Mouse (Mus musculus): Measurements from ENCODE around the gene Gm13271. TPM values are rescaled to one million over a fixed set of nuclear protein-coding genes. Genes with fewer than 3 reads are reported as not detected.
"Not testable (repeated sequence)": the region's sequence is repeated elsewhere in the genome, so short reads cannot be mapped to it uniquely, and the experiment has no call there.

Gene Gm13271
- not detected in 2 replicates for polyA plus RNA-seq (2011; ENCODE audit: insufficient read depth, insufficient read length, low read depth, missing spikeins)

GRCm38 (mm10) chr4:88754818-88755340 is at the start of gene Gm13271:
Gene Gm13271, plus strand, starts transcription at chr4:88754868.
- not testable (repeated sequence) for H3K4me1 ChIP-seq (ENCODE audit: control insufficient read depth, insufficient read depth, low read length)

GRCm38 (mm10) chr4:88705924-88706323 is 48.7 kb upstream of the Gm13271 start:
- peaks cover 3% of the 10 kb centered on the region for H3K4me1 ChIP-seq (ENCODE audit: control insufficient read depth, insufficient read depth, low read length)
- no peak overlapping the region for H3K4me3 ChIP-seq (ENCODE audit: low read depth, low read length)
- H3K36me3 ChIP-seq (ENCODE audit: control insufficient read depth, insufficient read depth, low read length, poor library complexity, severe bottlenecking): no peaks in the 10 kb centered on the region
- TF ChIP-seq POLR2A (IDR thresholded peaks at IDR 0.05; ENCODE audit: insufficient read depth, low read length): no peak
- TF ChIP-seq EP300 (IDR thresholded peaks at IDR 0.05; ENCODE audit: insufficient read depth, low read depth, low read length): no peak
- TF ChIP-seq CTCF (IDR thresholded peaks at IDR 0.05; ENCODE audit: low read depth, low read length): no peak
- no peaks in the 10 kb centered on the region for H3K27me3 ChIP-seq (ENCODE audit: control insufficient read depth, insufficient read depth, low read length, poor library complexity, severe bottlenecking)
- no peak overlapping the region for H3K27ac ChIP-seq (ENCODE audit: insufficient read depth, low read length)
- H3K9me3 ChIP-seq (replicated peaks; ENCODE audit: control insufficient read depth, insufficient read depth, low read length, poor library complexity, severe bottlenecking): no peaks in the 10 kb centered on the region
- no peak overlapping the region for H3K9ac ChIP-seq (ENCODE audit: low read depth, poor library complexity, severe bottlenecking)

More at GRCm38 (mm10) chr4:88754818-88755340, at the start of gene Gm13271:
- H3K4me3 ChIP-seq (ENCODE audit: low read depth, low read length); H3K27me3 ChIP-seq (ENCODE audit: control insufficient read depth, insufficient read depth, low read length, poor library complexity, severe bottlenecking); H3K9me3 ChIP-seq (replicated peaks; ENCODE audit: control insufficient read depth, insufficient read depth, low read length, poor library complexity, severe bottlenecking); H3K27ac ChIP-seq (ENCODE audit: insufficient read depth, low read length); H3K36me3 ChIP-seq (ENCODE audit: control insufficient read depth, insufficient read depth, low read length, poor library complexity, severe bottlenecking); H3K9ac ChIP-seq (ENCODE audit: low read depth, poor library complexity, severe bottlenecking): not testable (repeated sequence)

- no peak overlapping the region for H3K27ac ChIP-seq (ENCODE audit: insufficient read depth, low read length)
- H3K4me1 ChIP-seq (ENCODE audit: control insufficient read depth, insufficient read depth, low read length): peaks cover 2% of the 10 kb centered on the region
- no peak overlapping the region for H3K9ac ChIP-seq (ENCODE audit: low read depth, poor library complexity, severe bottlenecking)
- H3K4me3 ChIP-seq (ENCODE audit: low read depth, low read length): no peak overlapping the region
- TF ChIP-seq CTCF (IDR thresholded peaks at IDR 0.05; ENCODE audit: low read depth, low read length) (no peak), POLR2A (IDR thresholded peaks at IDR 0.05; ENCODE audit: insufficient read depth, low read length) (no peak), EP300 (IDR thresholded peaks at IDR 0.05; ENCODE audit: insufficient read depth, low read depth, low read length) (no peak)
- H3K9me3 ChIP-seq (replicated peaks; ENCODE audit: control insufficient read depth, insufficient read depth, low read length, poor library complexity, severe bottlenecking): no peaks in the 10 kb centered on the region
- no peaks in the 10 kb centered on the region for H3K36me3 ChIP-seq (ENCODE audit: control insufficient read depth, insufficient read depth, low read length, poor library complexity, severe bottlenecking)
- no peaks in the 10 kb centered on the region for H3K27me3 ChIP-seq (ENCODE audit: control insufficient read depth, insufficient read depth, low read length, poor library complexity, severe bottlenecking)
These were observed 47.4 kb upstream of the Gm13271 start for GRCm38 (mm10) chr4:88707128-88707826.

GRCm38 (mm10) chr4:88714281-88714680 is 40.4 kb upstream of the Gm13271 start:
- Histone ChIP-seq H3K36me3 (ENCODE audit: control insufficient read depth, insufficient read depth, low read length, poor library complexity, severe bottlenecking) (peaks cover 8% of the 10 kb centered on the region), H3K27ac (ENCODE audit: insufficient read depth, low read length) (no peak overlapping the region)

GRCm38 (mm10) chr4:88715059-88715458 is 39.6 kb upstream of the Gm13271 start:
- no peak overlapping the region for H3K9ac ChIP-seq (ENCODE audit: low read depth, poor library complexity, severe bottlenecking)
- H3K4me3 ChIP-seq (ENCODE audit: low read depth, low read length): no peak overlapping the region
- no peaks in the 10 kb centered on the region for H3K27me3 ChIP-seq (ENCODE audit: control insufficient read depth, insufficient read depth, low read length, poor library complexity, severe bottlenecking)
- H3K9me3 ChIP-seq (replicated peaks; ENCODE audit: control insufficient read depth, insufficient read depth, low read length, poor library complexity, severe bottlenecking): peaks cover 1% of the 10 kb centered on the region; the same call in 1 of the 2 replicates
- H3K36me3 ChIP-seq (ENCODE audit: control insufficient read depth, insufficient read depth, low read length, poor library complexity, severe bottlenecking): peaks cover 13% of the 10 kb centered on the region
- TF ChIP-seq POLR2A (IDR thresholded peaks at IDR 0.05; ENCODE audit: insufficient read depth, low read length) (no peak), CTCF (IDR thresholded peaks at IDR 0.05; ENCODE audit: low read depth, low read length) (no peak), EP300 (IDR thresholded peaks at IDR 0.05; ENCODE audit: insufficient read depth, low read depth, low read length) (no peak)
- peaks cover 2% of the 10 kb centered on the region for H3K4me1 ChIP-seq (ENCODE audit: control insufficient read depth, insufficient read depth, low read length)
- no peak overlapping the region for H3K27ac ChIP-seq (ENCODE audit: insufficient read depth, low read length)

More at GRCm38 (mm10) chr4:88714281-88714680, 40.4 kb upstream of the Gm13271 start:
- TF ChIP-seq POLR2A (IDR thresholded peaks at IDR 0.05; ENCODE audit: insufficient read depth, low read length): no peak
- no peak for TF ChIP-seq EP300 (IDR thresholded peaks at IDR 0.05; ENCODE audit: insufficient read depth, low read depth, low read length)
- TF ChIP-seq CTCF (IDR thresholded peaks at IDR 0.05; ENCODE audit: low read depth, low read length): no peak
- Histone ChIP-seq H3K4me1 (ENCODE audit: control insufficient read depth, insufficient read depth, low read length) (no peaks in the 10 kb centered on the region), H3K27me3 (ENCODE audit: control insufficient read depth, insufficient read depth, low read length, poor library complexity, severe bottlenecking) (no peaks in the 10 kb centered on the region), H3K4me3 (ENCODE audit: low read depth, low read length) (no peak overlapping the region), H3K9ac (ENCODE audit: low read depth, poor library complexity, severe bottlenecking) (no peak overlapping the region), H3K9me3 (replicated peaks; ENCODE audit: control insufficient read depth, insufficient read depth, low read length, poor library complexity, severe bottlenecking) (no peaks in the 10 kb centered on the region)

- H3K4me3 ChIP-seq (ENCODE audit: low read depth, low read length): no peak overlapping the region
- no peaks in the 10 kb centered on the region for H3K27me3 ChIP-seq (ENCODE audit: control insufficient read depth, insufficient read depth, low read length, poor library complexity, severe bottlenecking)
- H3K9ac ChIP-seq (ENCODE audit: low read depth, poor library complexity, severe bottlenecking): no peak overlapping the region
- H3K9me3 ChIP-seq (replicated peaks; ENCODE audit: control insufficient read depth, insufficient read depth, low read length, poor library complexity, severe bottlenecking): peaks cover 8% of the 10 kb centered on the region; the same call in 1 of the 2 replicates
- TF ChIP-seq CTCF (IDR thresholded peaks at IDR 0.05; ENCODE audit: low read depth, low read length) (no peak), POLR2A (IDR thresholded peaks at IDR 0.05; ENCODE audit: insufficient read depth, low read length) (no peak), EP300 (IDR thresholded peaks at IDR 0.05; ENCODE audit: insufficient read depth, low read depth, low read length) (no peak)
- H3K27ac ChIP-seq (ENCODE audit: insufficient read depth, low read length): no peak overlapping the region
- peaks cover 21% of the 10 kb centered on the region for H3K36me3 ChIP-seq (ENCODE audit: control insufficient read depth, insufficient read depth, low read length, poor library complexity, severe bottlenecking)
- peaks cover 2% of the 10 kb centered on the region for H3K4me1 ChIP-seq (ENCODE audit: control insufficient read depth, insufficient read depth, low read length)
These were observed 36.0 kb upstream of the Gm13271 start for GRCm38 (mm10) chr4:88718715-88719114.
